23 mouse cellular contexts compared by ENCODE assay signal in the genomic region with DNA sequence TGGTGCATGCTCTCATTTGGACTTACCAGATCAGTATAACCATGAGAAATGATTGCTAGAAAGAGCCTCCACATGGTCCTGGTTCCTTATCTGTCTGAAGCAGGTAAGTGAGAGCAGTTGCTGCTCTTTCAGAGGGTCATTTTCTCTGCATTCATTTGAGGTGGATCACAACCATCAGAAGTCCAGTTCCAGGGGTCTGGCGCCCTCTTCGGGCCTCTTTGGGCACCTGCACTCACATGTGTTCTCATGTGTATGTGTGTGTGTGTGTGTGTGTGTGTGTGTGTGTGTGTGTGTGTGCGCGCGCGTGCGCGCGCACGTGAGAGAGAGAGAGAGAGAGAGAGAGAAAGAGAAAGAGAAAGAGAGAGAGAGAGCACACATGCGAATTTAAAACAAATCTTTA.
DNase-seq lines count a peak whose midpoint lies in the region; ATAC-seq and TF ChIP-seq lines count a peak whose summit lies in the region.
"Had no signal": no experiment of that assay in that cellular context is flagged by ENCODE, and none has a peak within 500 bp of the region (broad histone marks: within the 10 kb centered on the region; RNA-seq: fewer than 3 reads in every experiment).

No protein-coding gene starts in this region.

- H3K27ac ChIP-seq in kidney, postnatal 0 days: no peak overlapping the region
- H3K27ac ChIP-seq: hindbrain, embryonic 13.5 days; kidney, embryonic 15.5 days; midbrain, embryonic 15.5 days had no signal

- no peaks in the 10 kb centered on the region for H3K27me3 ChIP-seq in kidney, postnatal 0 days (ENCODE audit: insufficient read depth, low read length)
- H3K27me3 ChIP-seq: kidney, embryonic 15.5 days; midbrain, embryonic 15.5 days; Patski had no signal

- no peak overlapping the region for H3K9ac ChIP-seq in kidney, postnatal 0 days (ENCODE audit: low read depth, low read length)
- H3K9ac ChIP-seq: hindbrain, embryonic 13.5 days; kidney, embryonic 15.5 days; midbrain, embryonic 15.5 days had no signal

- no peaks in the 10 kb centered on the region for H3K9me3 ChIP-seq in kidney, postnatal 0 days (replicated peaks; ENCODE audit: low read length)
- H3K9me3 ChIP-seq: hindbrain, embryonic 13.5 days; kidney, embryonic 15.5 days; midbrain, embryonic 15.5 days had no signal

- H3K4me1 ChIP-seq in kidney, postnatal 0 days (replicated peaks; ENCODE audit: insufficient read depth, low read length): no peaks in the 10 kb centered on the region
- H3K4me1 ChIP-seq: kidney, embryonic 15.5 days had no signal

- no peak overlapping the region for H3K4me2 ChIP-seq in kidney, postnatal 0 days (ENCODE audit: low read length)
- H3K4me2 ChIP-seq: hindbrain, embryonic 13.5 days; kidney, embryonic 15.5 days; midbrain, embryonic 15.5 days had no signal

- DNase-seq in embryo, embryonic 10.5 days (ENCODE audit: low spot score): peak; percentile 15
- no peak for DNase-seq in embryo, embryonic 9.5 days (ENCODE audit: extremely low spot score)
- no peak for DNase-seq in kidney, postnatal 0 days (ENCODE audit: low spot score)
- DNase-seq in kidney, postnatal 25 days: no peak
- DNase-seq in 416B (ENCODE audit: low read depth) (peak; percentile 22), NIH3T3 (ENCODE audit: low read depth) (peak; percentile 14)
- DNase-seq in spleen, postnatal 36 days (ENCODE audit: low spot score in 2 of 2): no peak
- DNase-seq in frontal cortex, adult 2 months (ENCODE audit: extremely low spot score in 1 of 2, low spot score in 1 of 2): no peak
- DNase-seq: adrenal gland, postnatal 36 days; cerebellum, adult 18-20 months; cerebellum, postnatal 25 days; gastrocnemius, postnatal 10 days; left cerebral cortex, postnatal 4 days; liver; lung, adult 18-20 months; lung, postnatal 36 days; thymus, adult 18-20 months; thymus, postnatal 4 days had no signal

- no peak for ATAC-seq in kidney, postnatal 0 days (replicated peaks; ENCODE audit: low FRiP score, low read depth)
- ATAC-seq: intestine, embryonic 16.5 days; Patski had no signal

- peak; percentile 32 for TF ChIP-seq CTCF in kidney, postnatal 0 days (IDR thresholded peaks at IDR 0.05; ENCODE audit: low read depth)

- 92% methylated on average over 11 of the region's 11 CpGs for WGBS in kidney, postnatal 0 days

- no peak overlapping the region for H3K4me3 ChIP-seq in kidney, postnatal 0 days (replicated peaks; ENCODE audit: low read depth, low read length)
- H3K4me3 ChIP-seq: hindbrain, embryonic 13.5 days; kidney, embryonic 15.5 days; midbrain, embryonic 15.5 days had no signal

- H3K36me3 ChIP-seq in kidney, postnatal 0 days (ENCODE audit: insufficient read depth, low read length): no peaks in the 10 kb centered on the region
- H3K36me3 ChIP-seq: hindbrain, embryonic 13.5 days; kidney, embryonic 15.5 days; midbrain, embryonic 15.5 days had no signal

Comparison
In these comparisons a context has a peak if more than half of its experiments do, and no peak if none do; other contexts are left out.
1. DNase-seq: peak in embryo, embryonic 10.5 days (single experiment), 416B (single experiment) and NIH3T3 (single experiment); none in embryo, embryonic 9.5 days (single experiment), kidney, postnatal 0 days (single experiment), kidney, postnatal 25 days (0 of 2), spleen, postnatal 36 days (0 of 2) and frontal cortex, adult 2 months (0 of 2).